Mouse (Mus musculus): ENCODE results near the gene Elf1. TPM values are rescaled to one million over a fixed set of nuclear protein-coding genes. Genes with fewer than 3 reads are reported as not detected.

Gene Elf1
- polyA plus RNA-seq, 1 experiment from 2014 or later, result 22.7 TPM

- DNase-seq (ENCODE audit: low spot score), result no peak
- no peaks in the 10 kb centered on the region for H3K4me1 ChIP-seq (replicated peaks; ENCODE audit: control insufficient read depth, insufficient read depth, low read length)
- no peak for ATAC-seq (replicated peaks; ENCODE audit: low FRiP score)
- H3K27ac ChIP-seq (ENCODE audit: low read depth, low read length), result no peak overlapping the region
- no peaks in the 10 kb centered on the region for H3K27me3 ChIP-seq (replicated peaks; ENCODE audit: control insufficient read depth, insufficient read depth, low read length)
- H3K4me2 ChIP-seq, result no peak overlapping the region
- 86% methylated on average over 5 of the region's 5 CpGs for WGBS
- no peak overlapping the region for H3K4me3 ChIP-seq (ENCODE audit: low read depth, low read length)
- peaks cover 6% of the 10 kb centered on the region; the same call in 1 of the 2 replicates for H3K36me3 ChIP-seq (ENCODE audit: control insufficient read depth, insufficient read depth, low read length)
- H3K9ac ChIP-seq (ENCODE audit: low read depth, low read length), result no peak overlapping the region
- H3K9me3 ChIP-seq (ENCODE audit: control insufficient read depth, low read length), result no peaks in the 10 kb centered on the region
These were observed 113.1 kb downstream of the Elf1 start for GRCm38 (mm10) chr14:79594069-79594468.

- Histone ChIP-seq H3K36me3 (ENCODE audit: control insufficient read depth, insufficient read depth, low read length) (peaks cover 11% of the 10 kb centered on the region; the same call in 1 of the 2 replicates), H3K4me3 (ENCODE audit: low read depth, low read length) (no peak overlapping the region), H3K27ac (ENCODE audit: low read depth, low read length) (no peak overlapping the region), H3K9ac (ENCODE audit: low read depth, low read length) (no peak overlapping the region), H3K9me3 (ENCODE audit: control insufficient read depth, low read length) (no peaks in the 10 kb centered on the region), H3K27me3 (replicated peaks; ENCODE audit: control insufficient read depth, insufficient read depth, low read length) (no peaks in the 10 kb centered on the region), H3K4me2 (no peak overlapping the region), H3K4me1 (replicated peaks; ENCODE audit: control insufficient read depth, insufficient read depth, low read length) (no peaks in the 10 kb centered on the region)
- ATAC-seq (replicated peaks; ENCODE audit: low FRiP score) (no peak), DNase-seq (ENCODE audit: low spot score) (no peak)
- whole genome bisulfite sequencing, result 84% methylated on average over 4 of the region's 4 CpGs
These were observed 115.6 kb downstream of the Elf1 start for GRCm38 (mm10) chr14:79596602-79597001.

- no peak overlapping the region for H3K9ac ChIP-seq (ENCODE audit: low read depth, low read length)
- H3K27ac ChIP-seq (ENCODE audit: low read depth, low read length), result no peak overlapping the region
- H3K4me3 ChIP-seq (ENCODE audit: low read depth, low read length), result no peak overlapping the region
- peaks cover 20% of the 10 kb centered on the region for H3K36me3 ChIP-seq (ENCODE audit: control insufficient read depth, insufficient read depth, low read length)
- no peaks in the 10 kb centered on the region for H3K27me3 ChIP-seq (replicated peaks; ENCODE audit: control insufficient read depth, insufficient read depth, low read length)
- H3K4me1 ChIP-seq (replicated peaks; ENCODE audit: control insufficient read depth, insufficient read depth, low read length), result no peaks in the 10 kb centered on the region
- no peak for DNase-seq (ENCODE audit: low spot score)
- no peak for ATAC-seq (replicated peaks; ENCODE audit: low FRiP score)
- H3K9me3 ChIP-seq (ENCODE audit: control insufficient read depth, low read length), result no peaks in the 10 kb centered on the region
- WGBS, result 87% methylated on average over 2 of the region's 2 CpGs
- no peak overlapping the region for H3K4me2 ChIP-seq
These were observed 124.9 kb downstream of the Elf1 start for GRCm38 (mm10) chr14:79605881-79606280.

GRCm38 (mm10) chr14:79606392-79606791 lies 125.4 kb downstream of the Elf1 start:
- Histone ChIP-seq H3K27me3 (replicated peaks; ENCODE audit: control insufficient read depth, insufficient read depth, low read length) (no peaks in the 10 kb centered on the region), H3K36me3 (ENCODE audit: control insufficient read depth, insufficient read depth, low read length) (peaks cover 25% of the 10 kb centered on the region), H3K9ac (ENCODE audit: low read depth, low read length) (no peak overlapping the region), H3K4me3 (ENCODE audit: low read depth, low read length) (no peak overlapping the region), H3K9me3 (ENCODE audit: control insufficient read depth, low read length) (no peaks in the 10 kb centered on the region), H3K4me1 (replicated peaks; ENCODE audit: control insufficient read depth, insufficient read depth, low read length) (no peaks in the 10 kb centered on the region), H3K27ac (ENCODE audit: low read depth, low read length) (no peak overlapping the region), H3K4me2 (no peak overlapping the region)
- ATAC-seq (replicated peaks; ENCODE audit: low FRiP score) (no peak), DNase-seq (ENCODE audit: low spot score) (no peak)
- WGBS, result 86% methylated on average over 6 of the region's 6 CpGs

GRCm38 (mm10) chr14:79606867-79607266 lies 125.9 kb downstream of the Elf1 start:
- H3K36me3 ChIP-seq (ENCODE audit: control insufficient read depth, insufficient read depth, low read length), result peaks cover 28% of the 10 kb centered on the region
- H3K9ac ChIP-seq (ENCODE audit: low read depth, low read length), result no peak overlapping the region
- H3K27me3 ChIP-seq (replicated peaks; ENCODE audit: control insufficient read depth, insufficient read depth, low read length), result no peaks in the 10 kb centered on the region
- no peak overlapping the region for H3K4me3 ChIP-seq (ENCODE audit: low read depth, low read length)
- ATAC-seq (replicated peaks; ENCODE audit: low FRiP score) (no peak), DNase-seq (ENCODE audit: low spot score) (no peak)
- H3K9me3 ChIP-seq (ENCODE audit: control insufficient read depth, low read length), result no peaks in the 10 kb centered on the region
- no peaks in the 10 kb centered on the region for H3K4me1 ChIP-seq (replicated peaks; ENCODE audit: control insufficient read depth, insufficient read depth, low read length)
- 91% methylated on average over 3 of the region's 3 CpGs for WGBS
- H3K4me2 ChIP-seq, result no peak overlapping the region
- no peak overlapping the region for H3K27ac ChIP-seq (ENCODE audit: low read depth, low read length)

- ATAC-seq (replicated peaks; ENCODE audit: low FRiP score) (no peak), DNase-seq (ENCODE audit: low spot score) (no peak)
- peaks cover 27% of the 10 kb centered on the region for H3K36me3 ChIP-seq (ENCODE audit: control insufficient read depth, insufficient read depth, low read length)
- no peak overlapping the region for H3K4me3 ChIP-seq (ENCODE audit: low read depth, low read length)
- no peaks in the 10 kb centered on the region for H3K9me3 ChIP-seq (ENCODE audit: control insufficient read depth, low read length)
- no peak overlapping the region for H3K9ac ChIP-seq (ENCODE audit: low read depth, low read length)
- H3K27ac ChIP-seq (ENCODE audit: low read depth, low read length), result no peak overlapping the region
- H3K4me1 ChIP-seq (replicated peaks; ENCODE audit: control insufficient read depth, insufficient read depth, low read length), result no peaks in the 10 kb centered on the region
- 94% methylated on average over 4 of the region's 4 CpGs for WGBS
- no peaks in the 10 kb centered on the region for H3K27me3 ChIP-seq (replicated peaks; ENCODE audit: control insufficient read depth, insufficient read depth, low read length)
- no peak overlapping the region for H3K4me2 ChIP-seq
These were observed 126.4 kb downstream of the Elf1 start for GRCm38 (mm10) chr14:79607352-79607751.

GRCm38 (mm10) chr14:79608286-79608685 lies 127.3 kb downstream of the Elf1 start:
- DNase-seq (ENCODE audit: low spot score) (no peak), ATAC-seq (replicated peaks; ENCODE audit: low FRiP score) (no peak)
- H3K9ac ChIP-seq (ENCODE audit: low read depth, low read length), result no peak overlapping the region
- no peaks in the 10 kb centered on the region for H3K27me3 ChIP-seq (replicated peaks; ENCODE audit: control insufficient read depth, insufficient read depth, low read length)
- H3K36me3 ChIP-seq (ENCODE audit: control insufficient read depth, insufficient read depth, low read length), result peaks cover 32% of the 10 kb centered on the region
- no peak overlapping the region for H3K4me3 ChIP-seq (ENCODE audit: low read depth, low read length)
- H3K9me3 ChIP-seq (ENCODE audit: control insufficient read depth, low read length), result no peaks in the 10 kb centered on the region
- H3K27ac ChIP-seq (ENCODE audit: low read depth, low read length), result no peak overlapping the region
- no peak overlapping the region for H3K4me2 ChIP-seq
- H3K4me1 ChIP-seq (replicated peaks; ENCODE audit: control insufficient read depth, insufficient read depth, low read length), result no peaks in the 10 kb centered on the region
- WGBS, result 91% methylated on average over 6 of the region's 6 CpGs

GRCm38 (mm10) chr14:79617121-79617828 lies 136.3 kb downstream of the Elf1 start:
- Histone ChIP-seq H3K36me3 (ENCODE audit: control insufficient read depth, insufficient read depth, low read length) (peaks cover 29% of the 10 kb centered on the region), H3K4me1 (replicated peaks; ENCODE audit: control insufficient read depth, insufficient read depth, low read length) (peaks cover 3% of the 10 kb centered on the region), H3K4me2 (no peak overlapping the region), H3K27ac (ENCODE audit: low read depth, low read length) (no peak overlapping the region), H3K9ac (ENCODE audit: low read depth, low read length) (no peak overlapping the region), H3K27me3 (replicated peaks; ENCODE audit: control insufficient read depth, insufficient read depth, low read length) (no peaks in the 10 kb centered on the region), H3K9me3 (ENCODE audit: control insufficient read depth, low read length) (no peaks in the 10 kb centered on the region), H3K4me3 (ENCODE audit: low read depth, low read length) (no peak overlapping the region)
- WGBS, result 86% methylated on average over 8 of the region's 8 CpGs
- no peak for ATAC-seq (replicated peaks; ENCODE audit: low FRiP score)
- no peak for DNase-seq (ENCODE audit: low spot score)

- Histone ChIP-seq H3K9me3 (ENCODE audit: control insufficient read depth, low read length) (no peaks in the 10 kb centered on the region), H3K27me3 (replicated peaks; ENCODE audit: control insufficient read depth, insufficient read depth, low read length) (no peaks in the 10 kb centered on the region), H3K4me3 (ENCODE audit: low read depth, low read length) (no peak overlapping the region), H3K4me1 (replicated peaks; ENCODE audit: control insufficient read depth, insufficient read depth, low read length) (peaks cover 3% of the 10 kb centered on the region), H3K4me2 (no peak overlapping the region), H3K27ac (ENCODE audit: low read depth, low read length) (no peak overlapping the region), H3K9ac (ENCODE audit: low read depth, low read length) (no peak overlapping the region), H3K36me3 (ENCODE audit: control insufficient read depth, insufficient read depth, low read length) (peaks cover 18% of the 10 kb centered on the region; the same call in 1 of the 2 replicates)
- no peak for ATAC-seq (replicated peaks; ENCODE audit: low FRiP score)
- 90% methylated on average over 7 of the region's 7 CpGs for WGBS
- DNase-seq (ENCODE audit: low spot score), result no peak
These were observed 138.8 kb downstream of the Elf1 start for GRCm38 (mm10) chr14:79619802-79620201.
